Mouse (Mus musculus): Measurements from ENCODE around the gene Laptm5. TPM values are rescaled to one million over a fixed set of nuclear protein-coding genes. Genes with fewer than 3 reads are reported as not detected.

Laptm5 gene
- total RNA-seq (2021), result 10 to 100 TPM; 39.2 to 42.9 TPM
- long read RNA-seq, transcript Laptm5-207 (8 exons, 2,600 nt), result major isoform, 34 of 49 reads
- long read RNA-seq, partial matches to known transcripts, result 1 of 49 reads
- long read RNA-seq, other reads (novel, unspliced or antisense), result 14 of 49 reads

DNA sequence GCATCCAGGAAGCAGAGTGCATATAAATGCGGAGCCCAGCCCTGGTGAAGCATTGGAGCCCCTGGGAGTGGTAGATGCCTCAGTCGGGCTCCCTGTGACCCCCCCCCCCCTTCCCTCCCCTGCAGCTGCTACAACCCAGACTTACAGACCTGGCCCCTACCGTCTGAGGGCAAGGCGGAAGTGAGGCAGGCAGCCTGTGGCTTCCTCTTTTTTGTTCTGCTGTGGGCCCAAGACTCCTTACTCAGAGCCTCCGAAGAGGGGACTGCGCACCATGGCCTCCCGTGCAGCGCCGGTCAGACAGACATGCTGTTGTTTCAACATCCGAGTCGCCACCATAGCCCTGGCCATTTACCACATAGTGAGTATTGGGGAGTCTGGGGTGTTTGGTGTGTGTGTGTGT is at the start of gene Laptm5:
Laptm5 (plus strand) TSS at position 49 of the 400 bp plus-strand sequence.
- no peak for DNase-seq (ENCODE audit: low spot score in 2 of 2)

DNA sequence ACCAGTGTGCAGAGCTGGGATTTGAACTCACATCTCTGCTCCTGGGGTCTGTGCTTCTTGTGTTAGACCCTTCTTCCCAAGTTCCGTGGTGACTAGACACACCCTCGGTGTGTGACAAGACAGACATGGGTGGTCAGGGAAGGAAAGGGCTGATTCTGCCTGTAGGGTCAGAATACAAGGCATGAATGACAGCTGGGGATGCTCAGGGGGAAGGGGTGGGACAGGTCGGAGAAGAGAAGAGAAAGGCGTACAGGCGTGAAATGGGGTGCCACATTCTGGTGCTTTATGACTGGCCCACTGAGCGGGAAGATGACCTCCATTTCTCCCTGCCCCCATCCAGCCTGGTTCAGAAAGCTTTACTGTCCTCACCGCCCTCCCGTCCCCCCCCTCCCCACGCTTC is 47.5 kb upstream of the Laptm5 start:
- no peak for DNase-seq (ENCODE audit: low spot score in 2 of 2)

DNA sequence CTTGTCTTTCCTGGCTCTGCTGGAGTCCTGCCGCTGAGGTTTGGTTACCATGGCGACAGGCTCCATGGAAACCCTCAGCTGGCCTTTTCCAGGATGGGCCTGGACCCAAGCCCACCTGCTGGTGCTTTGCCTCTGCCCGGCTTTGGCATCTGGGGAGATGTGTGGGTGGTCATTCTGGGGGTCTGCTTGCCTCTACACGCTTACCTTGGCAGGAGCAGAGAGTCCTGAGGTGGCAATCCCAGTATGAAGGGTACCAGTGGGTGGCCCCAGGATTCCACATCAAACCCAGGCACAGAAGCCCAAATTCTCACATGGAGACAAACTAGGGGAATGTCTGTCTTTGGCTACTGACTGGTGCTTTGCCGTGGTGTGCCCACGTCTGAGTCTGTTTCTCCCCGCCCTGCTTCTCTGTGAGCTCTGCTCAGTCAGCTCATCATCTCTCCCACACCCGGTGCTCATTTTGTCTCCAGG is 47.0 kb upstream of the Laptm5 start:
- peak; percentile 85 to 89 for DNase-seq (ENCODE audit: low spot score in 2 of 2)

DNA sequence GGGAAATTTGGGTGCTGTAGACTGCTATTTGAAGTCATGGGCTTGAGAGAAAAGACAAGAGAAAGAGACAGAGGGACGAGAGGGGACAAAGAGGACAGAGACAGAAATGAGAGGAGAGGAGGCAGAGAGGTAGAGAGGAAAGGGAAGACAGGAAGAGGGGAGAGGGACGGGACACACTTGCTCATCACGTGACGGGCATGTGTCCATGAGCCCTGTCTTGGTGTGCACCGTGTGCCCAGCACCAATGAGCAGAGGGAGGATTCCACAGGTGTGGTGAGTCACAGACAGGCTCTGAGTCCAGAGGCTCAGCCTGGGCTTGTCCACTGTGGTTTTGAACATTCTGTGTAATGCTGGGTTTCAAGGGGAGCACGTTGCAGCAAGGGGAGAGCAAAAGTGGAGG is 45.0 kb upstream of the Laptm5 start:
- no peak for DNase-seq (ENCODE audit: low spot score in 2 of 2)

DNA sequence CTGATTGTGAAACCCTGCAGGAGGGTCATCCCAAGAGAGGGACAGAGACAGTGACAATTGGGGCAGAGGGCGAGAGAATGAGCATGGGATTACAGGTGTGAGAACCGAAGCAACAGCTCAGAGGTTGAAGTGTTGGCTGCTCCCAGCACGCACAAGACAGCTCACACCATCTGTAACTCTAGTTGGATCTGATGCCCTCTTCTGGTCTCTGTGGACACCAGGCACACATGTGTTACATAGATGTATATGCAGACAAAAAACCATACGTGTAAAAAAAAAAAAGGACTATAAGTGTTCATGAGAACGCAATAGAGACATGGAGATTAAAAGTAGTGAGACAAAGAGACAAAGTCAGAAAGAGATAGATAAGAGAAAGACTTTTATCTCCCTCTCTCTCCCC is 44.1 kb upstream of the Laptm5 start:
- DNase-seq (ENCODE audit: low spot score in 2 of 2), result no peak

DNA sequence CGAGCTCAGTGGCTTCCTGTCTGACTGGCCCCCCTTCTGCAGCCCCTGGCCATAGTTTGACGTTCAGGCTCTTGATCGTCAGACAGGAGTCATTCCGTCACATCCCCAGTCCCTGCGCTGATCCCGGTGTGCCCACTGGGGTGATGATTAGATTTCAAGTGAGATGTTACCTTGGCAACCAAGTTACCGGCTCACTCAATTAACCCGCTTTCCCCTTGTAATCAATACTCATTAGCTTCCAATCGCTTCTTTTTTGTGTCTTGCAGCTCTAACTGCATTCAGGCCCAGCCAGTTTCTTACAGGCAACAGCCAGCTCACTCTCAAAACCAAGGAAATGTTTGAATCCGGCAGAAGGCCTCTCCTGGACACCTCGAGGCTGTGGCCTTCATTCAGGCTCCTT is 40.5 kb upstream of the Laptm5 start:
- no peak for DNase-seq (ENCODE audit: low spot score in 2 of 2)

DNA sequence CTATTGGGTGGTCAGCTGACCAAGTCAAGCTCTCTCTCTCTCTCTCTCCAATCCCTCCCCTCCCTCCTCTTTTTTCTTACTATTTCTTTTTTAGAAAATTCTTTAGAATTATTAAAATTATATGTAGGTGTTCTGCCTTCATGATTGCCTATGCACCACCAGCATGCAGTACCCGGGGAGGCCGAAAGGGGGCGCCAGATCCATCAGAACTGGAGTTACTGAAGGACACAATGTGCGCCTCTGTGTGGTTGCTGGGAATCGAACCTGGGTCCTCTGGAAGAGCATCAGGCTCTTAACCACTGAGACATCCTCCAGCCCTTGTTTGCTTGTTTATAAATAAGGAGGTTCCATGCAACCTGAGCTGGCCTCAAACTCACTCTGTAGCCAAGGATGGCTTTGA is 39.5 kb upstream of the Laptm5 start:
- DNase-seq (ENCODE audit: low spot score in 2 of 2), result no peak

DNA sequence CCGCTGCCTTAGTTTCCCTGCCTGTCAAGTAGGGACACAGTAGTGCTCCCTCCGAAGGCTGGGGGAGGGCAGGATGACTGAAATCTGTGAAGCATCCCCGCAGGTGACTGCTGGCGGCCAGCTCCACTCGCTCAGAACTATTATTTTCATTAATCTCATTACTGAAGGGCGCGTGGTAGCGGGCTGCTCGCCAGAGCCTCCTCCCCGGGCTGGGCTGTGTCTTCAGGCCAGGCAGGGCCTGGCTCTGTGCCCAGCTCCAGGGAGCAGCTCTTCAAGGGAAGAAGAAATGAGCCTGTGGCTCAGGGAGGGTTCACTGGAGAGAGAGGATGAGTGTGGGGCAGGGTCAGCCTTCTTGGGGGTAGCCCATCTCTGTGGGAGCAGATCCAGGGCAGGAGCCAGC is 38.3 kb upstream of the Laptm5 start:
- no peak for DNase-seq (ENCODE audit: low spot score in 2 of 2)

DNA sequence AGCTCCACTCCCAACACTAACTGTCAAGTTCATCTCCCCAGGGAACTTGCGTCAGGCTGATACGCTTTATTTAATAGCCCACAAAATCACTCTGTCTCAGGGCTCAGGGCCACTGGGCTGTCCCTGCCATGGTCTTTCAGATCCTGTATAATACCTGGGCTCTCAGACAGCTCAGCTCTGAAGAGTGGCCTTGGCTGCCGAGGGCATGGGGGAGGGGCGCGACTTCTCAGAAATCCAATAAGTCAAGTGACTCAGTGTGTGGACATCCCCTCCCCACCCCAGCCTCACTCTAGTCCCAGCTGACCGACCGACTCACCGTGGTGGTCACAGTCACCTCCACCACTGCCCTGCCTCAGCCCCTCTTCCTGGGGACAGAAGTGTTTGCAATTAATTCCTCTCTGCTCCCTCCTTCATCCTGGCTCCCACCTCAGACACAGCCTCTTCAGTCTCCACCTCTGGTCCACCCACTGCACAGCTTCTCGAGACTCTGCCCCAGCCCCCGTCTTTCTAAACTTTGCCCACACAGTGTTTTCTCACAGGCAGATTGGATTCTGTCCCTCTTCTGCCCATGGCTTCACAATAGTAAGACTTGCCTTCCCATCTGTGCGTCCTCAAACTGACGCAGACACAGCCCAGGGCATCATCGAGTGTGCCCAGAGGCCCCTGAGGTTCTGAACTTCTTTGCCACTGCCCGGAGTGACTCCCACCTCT is 36.8 kb upstream of the Laptm5 start:
- no peak for DNase-seq (ENCODE audit: low spot score in 2 of 2)

DNA sequence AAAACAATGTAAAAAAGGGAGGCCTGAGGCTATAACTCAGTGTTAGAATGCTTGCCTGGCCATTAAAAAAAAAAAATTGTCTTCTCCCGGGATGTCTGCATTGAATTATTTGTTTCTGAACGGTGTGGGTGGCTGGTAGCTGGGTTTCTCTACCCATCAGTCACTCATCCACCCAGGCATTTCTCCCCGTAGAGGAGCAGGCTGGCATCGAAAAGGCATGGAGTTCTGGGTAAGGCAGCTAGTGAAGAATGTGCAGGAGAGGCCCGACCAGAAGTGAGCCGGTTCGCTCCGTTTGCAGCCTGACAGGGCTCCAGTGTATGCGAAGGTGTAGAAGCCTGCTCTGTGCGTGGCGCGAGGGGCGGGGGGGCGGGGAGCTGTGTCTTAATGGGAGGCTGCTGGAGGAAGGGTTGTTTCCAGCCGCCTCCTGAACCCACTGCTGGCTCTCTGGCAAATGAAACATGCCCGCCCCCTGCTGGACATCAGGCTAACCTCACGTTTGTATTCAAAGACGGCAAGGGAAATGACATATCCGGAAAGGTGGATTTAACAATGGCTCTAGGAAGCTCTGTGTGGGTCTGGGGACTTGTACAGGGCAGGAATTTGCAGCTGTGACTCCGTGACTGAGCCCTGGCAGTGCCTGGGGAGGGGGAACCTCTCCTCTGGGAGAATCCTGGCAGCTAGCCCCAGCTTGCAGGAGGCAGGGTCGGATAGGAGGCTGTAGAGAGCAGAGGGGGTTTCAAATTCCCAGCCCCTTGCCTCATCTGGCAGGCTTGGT is 34.5 kb upstream of the Laptm5 start:
- DNase-seq (ENCODE audit: low spot score in 2 of 2), result peak; percentile 84 to 96

DNA sequence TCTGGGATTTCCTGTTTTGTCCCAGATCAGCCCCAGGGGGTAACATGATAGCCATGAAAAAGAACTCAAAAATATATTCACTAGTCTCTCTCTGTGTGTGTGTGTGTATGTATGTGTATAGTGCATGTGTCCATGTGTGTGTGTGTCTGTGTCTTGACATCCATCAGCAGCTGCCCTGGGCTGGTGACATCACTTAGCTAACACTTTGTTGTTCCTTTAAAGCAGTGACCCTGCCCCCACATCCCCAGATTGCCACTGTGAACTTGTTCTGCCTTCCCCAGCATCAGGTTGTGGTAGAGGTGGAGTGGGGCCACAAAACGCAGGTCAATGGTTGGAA is 33.9 kb upstream of the Laptm5 start:
- DNase-seq (ENCODE audit: low spot score in 2 of 2), result no peak

DNA sequence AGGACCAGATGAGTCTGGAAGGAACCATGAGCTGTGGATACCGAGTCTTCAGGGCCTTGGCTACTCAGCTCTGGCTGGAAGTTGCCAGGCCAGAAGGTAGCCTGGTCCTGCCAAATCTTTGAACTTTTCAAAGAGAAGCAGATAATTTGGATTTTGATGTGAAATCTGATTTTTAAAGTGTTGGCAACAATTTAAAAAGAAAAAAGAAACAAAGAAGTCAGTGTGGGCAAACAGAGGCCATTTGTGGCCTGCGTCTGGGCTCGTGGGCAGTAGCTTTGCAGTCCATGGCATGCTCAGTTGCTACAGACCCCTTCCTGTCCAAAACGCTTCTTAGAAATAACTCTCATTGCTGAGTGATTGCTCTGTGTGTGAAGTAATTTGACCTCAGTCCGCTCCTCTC is 31.6 kb upstream of the Laptm5 start:
- no peak for DNase-seq (ENCODE audit: low spot score in 2 of 2)

DNA sequence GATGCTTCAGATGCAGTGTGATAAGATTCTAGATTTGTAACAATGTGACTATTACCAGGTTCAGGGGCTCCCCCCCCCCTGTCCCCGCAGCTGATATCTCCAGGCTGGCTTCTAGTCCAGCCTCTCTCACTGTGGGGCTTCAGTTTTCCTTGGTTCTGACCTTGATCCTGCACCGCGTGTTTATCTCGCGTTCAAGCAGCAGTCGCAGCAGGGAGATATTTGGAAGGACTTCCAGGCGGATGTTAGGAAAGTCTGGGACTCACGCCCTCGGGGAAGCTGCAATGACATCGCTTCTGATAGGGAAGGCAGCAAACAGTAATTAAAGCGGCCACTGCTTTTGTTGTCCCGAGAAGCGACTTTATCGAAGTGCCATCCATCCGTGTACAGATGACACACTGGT is 30.2 kb upstream of the Laptm5 start:
- DNase-seq (ENCODE audit: low spot score in 2 of 2), result no peak

DNA sequence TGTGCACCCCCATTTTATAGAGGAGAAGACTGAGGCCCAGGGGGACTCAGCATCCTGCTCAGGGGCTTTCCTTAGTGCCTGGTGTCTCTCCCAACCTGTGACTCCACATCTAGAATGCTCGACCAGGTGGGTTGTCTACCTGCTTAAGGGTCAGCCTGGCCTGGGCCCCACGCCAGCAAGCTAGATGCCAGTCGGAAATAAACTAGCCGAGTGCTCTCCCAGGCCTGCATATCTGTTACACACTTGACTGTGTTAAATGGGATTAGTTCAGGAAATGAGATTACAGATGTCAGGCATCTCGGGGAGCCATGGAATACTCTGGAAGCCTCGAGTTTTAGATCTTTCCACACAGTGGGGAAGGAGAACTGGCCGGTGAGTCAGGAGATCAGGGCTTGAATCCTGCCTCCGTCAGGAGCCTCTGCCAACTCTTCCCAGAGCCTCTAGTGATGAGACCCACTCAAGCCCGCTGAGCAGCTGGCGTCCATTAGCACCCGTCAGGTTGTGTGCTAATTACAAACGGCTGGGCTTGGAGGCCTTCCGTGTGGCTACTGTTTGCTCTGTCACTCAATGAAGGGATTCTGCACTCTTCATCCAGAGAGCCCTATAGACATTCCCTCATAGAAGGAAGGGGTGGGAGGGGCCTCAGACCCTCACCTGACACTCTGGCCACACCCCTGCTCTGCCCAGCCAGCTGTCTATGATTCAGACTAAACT is 28.9 kb upstream of the Laptm5 start:
- no peak for DNase-seq (ENCODE audit: low spot score in 2 of 2)

DNA sequence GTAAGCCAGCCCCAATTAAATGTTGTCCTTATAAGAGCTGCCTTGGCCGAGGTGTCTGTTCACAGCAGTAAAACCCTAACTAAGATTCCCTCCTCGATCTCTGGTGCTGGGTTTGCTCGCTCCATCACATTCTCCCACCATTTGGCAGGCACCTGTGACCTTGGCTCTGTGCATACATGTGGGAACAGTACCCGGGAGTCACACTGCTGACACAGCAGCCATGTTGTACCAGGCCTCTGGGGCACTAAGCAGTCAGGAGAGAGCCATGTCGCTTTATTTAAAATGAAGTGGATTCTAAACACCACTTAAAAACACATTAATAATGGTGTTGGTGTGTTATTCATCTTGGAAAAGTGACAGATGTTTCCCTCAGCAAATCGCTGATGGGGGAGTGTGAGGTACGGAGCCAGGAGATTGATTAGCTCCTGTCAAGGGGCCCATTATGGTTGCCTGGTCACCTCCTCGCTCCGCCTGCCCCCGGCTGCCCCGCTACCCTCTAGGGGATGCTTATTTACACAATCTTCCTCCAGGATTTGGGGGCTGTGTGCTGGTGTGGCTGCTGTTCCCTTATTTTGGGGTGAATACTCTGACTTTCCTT is 25.7 kb upstream of the Laptm5 start:
- no peak for DNase-seq (ENCODE audit: low spot score in 2 of 2)

DNA sequence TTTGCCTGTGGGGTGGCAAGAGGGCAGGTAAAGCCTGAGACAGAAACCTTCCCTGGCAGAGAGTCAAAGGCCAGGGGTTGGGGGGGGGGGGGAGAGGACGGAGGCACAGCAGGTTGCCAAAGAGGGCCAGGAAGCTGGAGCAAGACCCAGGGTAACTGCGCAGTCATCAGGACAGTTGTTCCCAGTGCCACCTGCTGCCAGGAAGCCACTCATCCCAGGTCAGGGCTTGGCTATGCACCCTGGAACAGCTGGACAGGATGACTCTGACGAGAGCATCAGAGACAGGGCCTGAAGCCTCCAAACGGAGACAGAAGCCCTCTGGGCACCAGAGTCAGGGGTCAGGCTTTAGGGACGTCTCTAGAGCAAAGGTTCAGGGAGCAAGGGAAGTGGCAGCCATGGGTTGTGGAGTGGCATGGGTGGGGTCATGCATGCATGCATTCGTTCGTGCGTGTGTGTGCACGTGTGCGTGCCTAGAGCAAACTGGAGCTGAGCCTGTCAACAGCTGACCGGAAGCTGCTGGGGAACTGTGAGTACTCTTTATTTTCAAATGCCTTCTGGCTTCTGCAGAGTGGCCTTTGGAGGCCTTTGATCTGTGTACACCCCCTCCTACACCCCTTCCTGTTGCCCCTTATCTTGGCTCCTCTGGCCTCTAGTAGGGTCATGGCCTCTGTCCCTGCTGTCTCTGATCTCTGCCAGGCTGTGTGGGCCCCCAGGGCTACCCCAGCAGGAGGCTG is 23.0 kb upstream of the Laptm5 start:
- DNase-seq (ENCODE audit: low spot score in 2 of 2), result no peak

DNA sequence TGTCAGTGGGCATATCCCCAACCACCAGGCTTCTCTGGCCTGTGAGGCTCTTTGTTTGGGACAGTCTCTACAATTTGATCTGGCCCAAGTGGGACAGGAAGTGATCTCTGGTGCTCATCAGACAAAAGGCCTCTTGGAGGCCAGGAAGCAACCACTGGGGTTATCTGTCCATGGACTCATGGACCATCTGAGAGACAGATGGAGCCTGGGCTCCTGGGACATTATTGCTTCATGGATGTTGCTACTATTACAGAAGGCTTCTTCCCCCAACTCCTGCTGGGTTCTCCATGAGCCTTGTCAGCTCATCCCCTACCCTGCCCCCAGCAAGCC is 22.4 kb upstream of the Laptm5 start:
- DNase-seq (ENCODE audit: low spot score in 2 of 2), result no peak

DNA sequence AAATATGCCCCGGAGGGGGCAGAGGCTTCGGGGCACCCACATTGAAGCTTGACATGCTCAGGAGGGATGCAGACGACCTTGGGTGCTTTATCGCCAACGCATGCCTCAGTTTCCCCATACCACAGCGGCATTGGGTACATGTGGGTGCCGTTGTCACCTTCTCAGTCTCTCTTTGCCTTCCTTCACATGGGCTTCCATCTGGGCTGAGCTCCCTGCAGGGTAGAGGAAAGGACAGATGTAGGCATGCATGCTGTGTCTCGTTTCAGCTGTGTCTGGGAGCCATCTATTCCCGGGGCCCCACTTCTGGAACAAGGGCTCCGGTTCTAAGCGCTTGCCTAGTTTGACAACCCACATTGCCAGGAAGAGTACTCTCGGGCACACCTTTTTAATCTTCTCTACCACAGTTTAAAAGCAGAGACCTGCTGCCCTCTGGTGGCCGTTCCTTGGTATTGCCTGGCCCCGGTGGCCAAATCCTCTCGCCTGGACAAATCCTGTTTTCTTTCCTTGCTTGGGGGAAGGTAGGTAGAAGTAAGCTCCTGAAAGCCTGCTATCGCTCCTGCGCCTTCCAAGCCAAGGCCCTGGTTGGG is 20.8 kb upstream of the Laptm5 start:
- DNase-seq (ENCODE audit: low spot score in 2 of 2), result peak; percentile 64 to 90

DNA sequence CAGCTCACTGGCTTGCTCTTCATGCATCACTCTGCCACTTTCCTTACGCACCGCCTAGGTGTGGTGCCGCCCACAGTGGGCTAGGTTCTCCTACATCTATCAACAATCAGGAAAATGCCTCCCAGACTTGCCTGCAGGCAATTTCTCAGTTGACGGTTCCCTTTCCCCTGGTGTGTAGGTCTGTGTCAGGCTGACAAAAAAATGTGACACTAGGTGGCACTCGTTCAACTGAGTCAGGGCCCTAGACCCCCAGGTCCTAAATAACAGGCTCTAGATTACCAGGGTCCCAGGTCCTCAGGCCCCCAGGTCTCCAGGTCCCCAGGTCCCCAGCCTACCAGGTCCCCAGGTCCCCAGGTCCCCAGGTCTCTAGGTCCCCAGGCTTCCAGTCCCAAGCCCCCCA is 19.2 kb upstream of the Laptm5 start:
- no peak for DNase-seq (ENCODE audit: low spot score in 2 of 2)

DNA sequence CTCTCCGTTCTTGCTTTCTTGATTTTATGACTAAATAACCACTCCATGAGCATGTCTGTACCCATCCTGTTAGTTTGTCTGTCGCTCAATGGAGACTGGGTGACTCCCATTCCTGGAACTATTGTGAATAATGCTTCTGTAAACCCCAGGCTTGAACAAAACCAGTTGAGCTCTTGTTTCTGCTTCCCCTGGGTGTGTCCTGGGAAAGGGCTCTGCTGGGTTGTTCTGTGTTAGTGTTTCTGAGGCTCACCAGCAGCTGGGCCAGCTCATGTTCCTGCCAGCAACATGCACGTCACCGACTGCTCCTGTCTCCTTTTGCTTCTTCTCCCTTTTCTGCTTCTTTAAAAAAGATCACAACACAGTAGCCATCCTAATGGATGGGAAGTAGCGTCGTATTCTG is 17.2 kb upstream of the Laptm5 start:
- no peak for DNase-seq (ENCODE audit: low spot score in 2 of 2)

DNA sequence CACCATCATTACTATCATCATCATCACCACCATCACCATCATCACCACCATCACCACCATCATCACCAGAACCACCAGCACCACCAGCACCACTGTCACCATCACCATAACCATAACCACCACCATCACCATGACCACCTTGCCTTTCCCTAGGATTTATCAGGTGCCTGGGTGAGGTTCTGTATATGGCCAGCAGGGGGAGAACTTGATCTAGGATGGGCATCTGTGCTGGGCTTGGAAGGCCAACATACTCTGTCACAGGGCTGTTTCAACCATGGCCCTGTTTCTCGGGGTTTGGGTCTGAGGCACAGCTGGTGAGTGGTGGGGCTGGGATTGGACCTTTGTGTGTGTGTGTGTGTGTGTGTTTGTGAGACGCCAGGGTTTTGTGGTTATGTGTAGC is 16.6 kb upstream of the Laptm5 start:
- DNase-seq (ENCODE audit: low spot score in 2 of 2), result peak in 1 of 2 experiments; percentile 47
